Mouse (Mus musculus) lung, embryonic 14.5 days (tissue): Measurements from ENCODE around the gene Art4. TPM values are rescaled to one million over a fixed set of nuclear protein-coding genes. Genes with fewer than 3 reads are reported as not detected.

Source experiments
- ATAC-seq: fragments of 200-750 bp; cut with Nextera tagmentation; 2 replicates; pipeline ENCODE4 v1.8.0; 2017; ENCODE audit warnings: mild to moderate bottlenecking, moderate TSS enrichment, moderate library complexity; ENCODE audit not compliant: insufficient read depth
- DNase-seq: peaks from one replicate; pipeline ENCODE4 v3.0.0-alpha.2; 2015
- H3K27ac ChIP-seq: fragments of 300-500 bp; sonication (generic); 2 replicates; pipeline ENCODE4 v1.5.1; 2014; ENCODE audit warnings: low read depth, mild to moderate bottlenecking, moderate library complexity
- H3K27me3 ChIP-seq: fragments of 300-500 bp; sonication (generic); 2 replicates; pipeline ENCODE4 v1.6.1; 2014; ENCODE audit warnings: low read length, control low read depth; ENCODE audit not compliant: insufficient read depth
- H3K36me3 ChIP-seq: fragments of 300-500 bp; sonication (generic); 2 replicates; pipeline ENCODE4 v1.6.1; 2014; ENCODE audit warnings: control low read depth; ENCODE audit not compliant: insufficient read depth
- H3K4me1 ChIP-seq: fragments of 300-500 bp; sonication (generic); 2 replicates; pipeline ENCODE4 v1.6.1; 2014; ENCODE audit warnings: antibody characterized with exemption, control low read depth; ENCODE audit not compliant: insufficient read depth
- H3K4me2 ChIP-seq: fragments of 300-500 bp; sonication (generic); 2 replicates; pipeline ENCODE4 v1.6.1; 2014; ENCODE audit warnings: mild to moderate bottlenecking
- H3K4me3 ChIP-seq: fragments of 300-500 bp; sonication (generic); 2 replicates; pipeline ENCODE4 v1.5.1; 2014; ENCODE audit warnings: low read depth, low read length
- H3K9ac ChIP-seq: fragments of 300-500 bp; sonication (generic); 2 replicates; pipeline ENCODE4 v1.6.1; 2014
- H3K9me3 ChIP-seq: fragments of 300-500 bp; sonication (generic); 2 replicates; pipeline ENCODE4 v1.6.1; 2016; ENCODE audit warnings: low read depth, low read length, control low read depth
- CTCF ChIP-seq: IDR thresholded peaks from 2 replicates; pipeline ENCODE4 v1.5.1; 2016; ENCODE audit warnings: antibody characterized with exemption, low read depth
- WGBS: fragments of 180-500 bp; shearing (Covaris S2); extraction: QIAGEN DNeasy Blood & Tissue Kit; methylation state at CpG from one replicate; pipeline ENCODE4 v1.1.7; 2014; 5-methylcytosine and 5-hydroxymethylcytosine counted together
- polyA plus RNA-seq: library from polyadenylated mRNA; unstranded; fragments of >200 nt; fragmentation: Nextera tagmentation; extraction: Ambion mirVana; gene quantifications from 2 replicates; pipeline ENCODE4 v1.2.1, GENCODE M21; 2014

Art4 gene
- polyA plus RNA-seq, 1 experiment from 2014 or later, result 3.3 TPM

DNA sequence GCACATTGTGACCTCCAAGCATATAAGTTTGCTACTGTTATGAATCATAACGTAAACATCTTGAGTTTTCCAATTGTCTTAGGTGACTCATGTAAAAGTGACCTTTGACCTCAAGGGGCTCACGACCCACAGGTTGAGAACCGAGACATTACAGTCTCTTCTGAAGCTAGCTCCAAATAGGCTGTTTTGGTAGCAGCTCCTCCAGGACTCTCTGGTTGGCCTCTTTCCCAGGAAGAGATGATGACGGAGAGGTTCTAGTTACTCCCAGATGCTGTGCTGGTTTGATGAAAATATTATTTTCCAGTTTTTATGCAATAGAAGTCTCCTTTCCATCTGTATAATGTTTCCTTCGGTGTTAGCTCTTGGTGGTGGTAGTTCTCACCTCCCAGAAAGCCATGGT, 11.4 kb upstream of the Art4 start:
- 61% methylated on average over 5 of the region's 5 CpGs for WGBS
- no peak for ATAC-seq
- H3K27ac ChIP-seq, result no peak overlapping the region
- H3K4me2 ChIP-seq, result no peak overlapping the region
- H3K36me3 ChIP-seq, result peaks cover 12% of the 10 kb centered on the region; the same call in 1 of the 2 replicates
- peaks cover 17% of the 10 kb centered on the region for H3K4me1 ChIP-seq
- H3K4me3 ChIP-seq, result no peak overlapping the region
- no peak for TF ChIP-seq CTCF
- no peaks in the 10 kb centered on the region for H3K9me3 ChIP-seq
- no peaks in the 10 kb centered on the region for H3K27me3 ChIP-seq
- no peak overlapping the region for H3K9ac ChIP-seq
- DNase-seq, result peak; percentile 58

DNA sequence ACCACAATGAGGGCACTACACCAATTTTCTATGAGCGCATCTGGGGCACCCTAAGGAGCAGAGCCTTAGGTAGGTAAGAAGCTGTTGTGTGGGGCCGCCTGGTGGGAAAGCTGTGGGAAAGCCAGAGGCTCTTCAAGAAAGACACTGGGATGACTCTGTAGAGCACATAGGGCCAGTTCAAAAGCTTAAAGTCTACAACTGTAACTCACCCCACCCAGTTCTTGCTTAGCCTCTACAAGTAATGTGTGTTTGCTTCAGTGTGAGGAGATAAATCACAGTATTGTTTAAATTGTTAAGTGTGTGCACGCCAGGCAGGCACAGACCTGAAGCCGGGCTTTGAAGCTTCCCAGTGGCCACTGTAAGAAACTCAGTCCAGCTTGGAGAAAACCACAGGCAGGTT, 8.6 kb upstream of the Art4 start:
- Histone ChIP-seq H3K27me3 (no peaks in the 10 kb centered on the region), H3K9ac (no peak overlapping the region), H3K4me1 (peaks cover 13% of the 10 kb centered on the region; the same call in 1 of the 2 replicates), H3K36me3 (no peaks in the 10 kb centered on the region), H3K27ac (peak overlapping the region; percentile 55; the same call in 1 of the 2 replicates), H3K9me3 (no peaks in the 10 kb centered on the region), H3K4me2 (no peak overlapping the region), H3K4me3 (no peak overlapping the region)
- TF ChIP-seq CTCF, result no peak
- 53% methylated on average over 4 of the region's 4 CpGs for whole genome bisulfite sequencing
- DNase-seq (no peak), ATAC-seq (0 out of 2 replicates have a peak, but pooled peaks have one; percentile 15)

DNA sequence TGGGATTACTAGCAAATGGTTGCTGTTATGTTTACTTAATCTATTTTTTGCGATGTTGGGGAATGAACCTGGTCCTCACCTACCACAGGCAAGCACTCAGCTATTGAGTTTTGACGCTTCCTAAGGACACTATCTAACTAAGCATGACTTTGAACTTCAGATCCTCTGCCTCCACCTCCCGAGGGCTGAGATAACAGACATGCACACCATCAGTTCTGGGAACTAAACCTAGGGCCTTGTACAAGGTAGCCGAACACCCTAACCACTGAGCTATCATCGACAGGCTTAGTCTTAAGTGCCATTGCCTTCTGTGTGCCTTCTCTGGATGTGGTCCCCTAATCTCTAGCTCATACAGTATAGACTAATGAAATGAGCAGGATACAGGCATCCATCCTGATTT, 7.8 kb upstream of the Art4 start:
- 85% methylated on average over 5 of the region's 5 CpGs for WGBS
- no peak overlapping the region for H3K4me2 ChIP-seq

DNA sequence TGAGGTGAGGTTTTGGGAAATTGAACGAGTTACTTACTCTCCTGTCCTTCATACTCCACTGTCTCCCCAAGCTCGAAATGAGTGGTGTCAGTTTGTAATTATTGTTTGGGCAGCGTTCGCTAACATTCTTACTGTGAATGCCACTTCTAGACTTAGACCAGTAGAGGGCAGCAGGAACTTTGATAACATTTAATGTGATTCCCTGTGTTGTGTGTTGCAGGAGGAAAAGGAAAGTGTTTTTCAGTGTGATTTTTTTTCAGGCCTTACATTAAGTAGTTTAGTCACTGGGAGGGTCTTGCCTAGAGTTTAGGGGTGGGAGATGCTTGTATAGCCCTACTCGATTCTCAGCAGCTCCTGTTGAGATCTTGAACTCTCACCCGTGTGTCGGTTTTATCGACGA, 3.5 kb upstream of the Art4 start:
- Histone ChIP-seq H3K4me1 (peaks cover 21% of the 10 kb centered on the region), H3K27ac (peak overlapping the region; percentile 25), H3K4me3 (no peak overlapping the region), H3K9me3 (no peaks in the 10 kb centered on the region), H3K9ac (no peak overlapping the region), H3K4me2 (0 out of 2 replicates have a peak overlapping the region, but pooled peaks have one; percentile 14), H3K36me3 (no peaks in the 10 kb centered on the region), H3K27me3 (no peaks in the 10 kb centered on the region)
- TF ChIP-seq CTCF, result peak; percentile 89
- 0 out of 2 replicates have a peak, but pooled peaks have one; percentile 5 for ATAC-seq
- 19% methylated on average over 9 of the region's 9 CpGs for WGBS
- peak; percentile 93 for DNase-seq

More for the DNA sequence above, 7.8 kb upstream of the Art4 start:
- Histone ChIP-seq H3K27ac (no peak overlapping the region), H3K9me3 (no peaks in the 10 kb centered on the region), H3K4me3 (no peak overlapping the region), H3K4me1 (peaks cover 13% of the 10 kb centered on the region; the same call in 1 of the 2 replicates), H3K36me3 (no peaks in the 10 kb centered on the region), H3K9ac (no peak overlapping the region), H3K27me3 (no peaks in the 10 kb centered on the region)
- DNase-seq, result no peak
- no peak for ATAC-seq
- TF ChIP-seq CTCF, result no peak

DNA sequence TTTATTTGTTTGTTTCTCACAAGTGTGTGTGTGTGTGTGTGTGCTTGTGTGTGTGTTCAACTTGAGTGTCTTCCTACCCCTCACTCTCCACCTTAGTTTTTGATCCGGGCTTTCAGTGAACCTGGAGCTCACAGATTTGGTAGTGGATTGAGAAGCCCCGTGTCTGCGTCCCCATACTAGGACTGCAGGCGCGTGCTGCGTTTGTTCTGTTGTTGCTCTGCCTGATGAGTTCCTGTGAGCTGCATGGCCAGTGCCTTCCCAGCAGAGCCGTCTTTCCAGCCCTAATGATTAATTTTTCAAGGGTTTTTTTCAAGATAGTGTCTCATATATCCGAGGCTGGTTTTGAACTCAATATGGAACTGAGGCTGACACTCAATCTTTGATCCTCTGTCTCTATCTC, 887 bp upstream of the Art4 start:
- H3K36me3 ChIP-seq, result no peaks in the 10 kb centered on the region
- no peaks in the 10 kb centered on the region for H3K27me3 ChIP-seq
- H3K4me1 ChIP-seq, result peaks cover 22% of the 10 kb centered on the region
- no peak overlapping the region for H3K9ac ChIP-seq
- no peaks in the 10 kb centered on the region for H3K9me3 ChIP-seq
- TF ChIP-seq CTCF, result no peak
- H3K27ac ChIP-seq, result peak overlapping the region; percentile 96
- no peak overlapping the region for H3K4me3 ChIP-seq
- WGBS, result 30% methylated on average over 8 of the region's 8 CpGs
- DNase-seq (peak; percentile 50), ATAC-seq (no peak)
- peak overlapping the region; percentile 55 for H3K4me2 ChIP-seq

DNA sequence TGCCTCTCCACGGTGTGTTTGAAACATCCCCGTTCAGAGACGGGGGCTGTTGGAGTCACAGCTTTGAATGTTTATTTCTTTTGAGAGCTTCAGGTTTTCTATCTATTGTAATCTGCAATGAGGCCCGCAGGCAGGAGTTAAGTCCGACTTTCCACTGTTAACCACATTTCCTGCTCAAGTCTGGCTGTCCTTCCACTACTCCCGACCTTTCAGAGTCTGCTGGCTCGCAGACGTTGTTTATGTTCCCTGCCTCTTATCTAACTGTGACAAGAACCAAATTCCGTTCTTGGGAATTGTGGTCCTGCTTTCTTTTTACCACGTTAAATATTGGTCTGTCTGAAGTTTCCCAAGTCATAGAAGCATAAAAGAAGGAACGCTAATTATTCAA, 334 bp upstream of the Art4 start:
- peak overlapping the region; percentile 25; the same call in 1 of the 2 replicates for H3K4me3 ChIP-seq
- H3K27me3 ChIP-seq, result no peaks in the 10 kb centered on the region
- DNase-seq, result peak; percentile 84
- peak overlapping the region; percentile 39 for H3K9ac ChIP-seq
- H3K9me3 ChIP-seq, result no peaks in the 10 kb centered on the region
- H3K4me2 ChIP-seq, result peak overlapping the region; percentile 55
- TF ChIP-seq CTCF, result no peak
- peaks cover 23% of the 10 kb centered on the region for H3K4me1 ChIP-seq
- peak; percentile 54 for ATAC-seq
- peak overlapping the region; percentile 96 for H3K27ac ChIP-seq
- 6% methylated on average over 11 of the region's 11 CpGs for WGBS
- H3K36me3 ChIP-seq, result no peaks in the 10 kb centered on the region

DNA sequence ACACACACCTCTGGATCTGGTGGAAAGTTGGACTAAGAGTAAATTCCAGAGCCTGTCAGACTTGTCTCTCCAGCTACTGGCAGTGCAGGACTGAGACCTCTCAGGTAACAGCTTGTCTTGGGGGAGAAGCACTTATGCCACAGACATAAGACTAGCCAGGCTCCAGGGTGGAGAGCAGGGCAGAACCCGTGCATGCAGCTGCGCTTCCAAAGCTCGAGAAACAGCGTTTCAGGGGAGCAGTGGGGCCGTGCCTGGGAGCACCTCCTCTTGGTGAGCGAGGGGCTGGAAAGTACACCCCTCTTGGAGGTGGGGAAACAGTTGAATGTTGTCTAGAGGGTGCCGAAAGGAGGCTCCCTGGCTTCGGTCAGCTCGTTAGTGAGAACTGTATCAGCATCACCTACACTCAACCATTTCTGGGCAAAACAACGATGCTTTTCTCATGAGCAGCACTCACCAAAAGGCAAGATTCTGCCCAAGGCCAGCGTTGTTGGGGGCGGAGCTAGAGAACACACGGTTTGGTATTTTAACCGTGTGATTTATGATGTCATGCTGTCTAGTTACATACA, 1.4 kb downstream of the Art4 start:
- no peak for TF ChIP-seq CTCF

More for the DNA sequence above, 1.4 kb downstream of the Art4 start:
- Histone ChIP-seq H3K4me2 (peak overlapping the region; percentile 55), H3K9ac (0 out of 2 replicates have a peak overlapping the region, but pooled peaks have one; percentile 44), H3K36me3 (no peaks in the 10 kb centered on the region), H3K27me3 (no peaks in the 10 kb centered on the region), H3K9me3 (no peaks in the 10 kb centered on the region), H3K4me1 (peaks cover 25% of the 10 kb centered on the region), H3K4me3 (peak overlapping the region; percentile 25), H3K27ac (peak overlapping the region; percentile 87)
- DNase-seq (peak; percentile 73), ATAC-seq (peak; percentile 47; the same call in 1 of the 2 replicates)
- 16% methylated on average over 14 of the region's 14 CpGs for WGBS
